Mouse (Mus musculus) kidney, embryonic 16.5 days (tissue): ENCODE measurements at regions not wholly inside any gene's neighbourhood (a gene's known extent, or its start where the extent isn't known, plus 50 kb on each side); places are given as distances from the start of the nearest gene placed in this dataset.

Source experiments
- ATAC-seq: fragments of 200-750 bp; cut with Nextera tagmentation; 2 replicates; pipeline ENCODE4 v1.8.0; 2017; ENCODE audit warnings: moderate TSS enrichment; ENCODE audit not compliant: low FRiP score, low TSS enrichment
- H3K27ac ChIP-seq: fragments of 300-500 bp; sonication (generic); 2 replicates; pipeline ENCODE4 v1.5.1; 2014; ENCODE audit warnings: low read length
- H3K27me3 ChIP-seq: fragments of 300-500 bp; sonication (generic); 2 replicates; pipeline ENCODE4 v1.6.1; 2014; ENCODE audit warnings: low read length, control low read depth, mixed read lengths; ENCODE audit not compliant: insufficient read depth
- H3K36me3 ChIP-seq: fragments of 300-500 bp; sonication (generic); 2 replicates; pipeline ENCODE4 v1.6.1; 2014; ENCODE audit warnings: low read length, control low read depth, mixed read lengths; ENCODE audit not compliant: insufficient read depth
- H3K4me1 ChIP-seq: fragments of 300-500 bp; sonication (generic); 2 replicates; pipeline ENCODE4 v1.6.1; 2014; ENCODE audit warnings: low read length, control low read depth, mixed read lengths; ENCODE audit not compliant: insufficient read depth
- H3K4me2 ChIP-seq: fragments of 300-500 bp; sonication (generic); replicated peaks from 2 replicates; pipeline ENCODE4 v1.6.1; 2014; ENCODE audit warnings: low read depth, low read length
- H3K4me3 ChIP-seq: fragments of 300-500 bp; sonication (generic); 2 replicates; pipeline ENCODE4 v1.5.1; 2014; ENCODE audit warnings: mild to moderate bottlenecking, low read length
- H3K9ac ChIP-seq: fragments of 300-500 bp; sonication (generic); replicated peaks from 2 replicates; pipeline ENCODE4 v1.6.1; 2014; ENCODE audit warnings: low read length
- H3K9me3 ChIP-seq: fragments of 300-500 bp; sonication (generic); 2 replicates; pipeline ENCODE4 v1.6.1; 2016; ENCODE audit warnings: low read length, control low read depth
- WGBS: fragments of 180-500 bp; shearing (Covaris S2); extraction: QIAGEN DNeasy Blood & Tissue Kit; methylation state at CpG from one replicate; pipeline ENCODE4 v1.1.7; 2014; 5-methylcytosine and 5-hydroxymethylcytosine counted together

DNA sequence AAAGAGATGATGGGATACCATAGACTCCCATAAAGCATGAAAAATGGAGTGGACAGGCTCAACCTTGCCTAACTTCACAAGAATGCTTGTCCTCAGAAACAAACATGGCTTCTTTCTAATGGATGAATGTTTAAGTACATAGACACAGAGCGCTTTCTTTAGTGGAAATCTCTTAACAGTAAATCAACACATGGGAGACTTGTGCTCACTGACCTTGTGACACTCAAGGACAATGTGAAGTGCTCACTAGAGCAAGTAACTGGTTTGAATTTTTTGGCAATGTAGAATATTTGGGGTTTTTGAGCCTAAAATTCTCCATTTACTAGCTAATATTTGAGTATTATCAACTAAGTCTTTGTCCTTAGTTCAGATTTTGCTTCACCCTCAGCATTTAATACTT, 88.0 kb downstream of the Tent5c start:
- Histone ChIP-seq H3K27me3 (no peaks in the 10 kb centered on the region), H3K4me1 (no peaks in the 10 kb centered on the region), H3K4me3 (no peak overlapping the region), H3K9me3 (no peaks in the 10 kb centered on the region), H3K27ac (no peak overlapping the region), H3K36me3 (no peaks in the 10 kb centered on the region), H3K9ac (no peak overlapping the region), H3K4me2 (no peak overlapping the region)
- ATAC-seq, result no peak
- 67% methylated on average over 1 of the region's 1 CpGs for WGBS

DNA sequence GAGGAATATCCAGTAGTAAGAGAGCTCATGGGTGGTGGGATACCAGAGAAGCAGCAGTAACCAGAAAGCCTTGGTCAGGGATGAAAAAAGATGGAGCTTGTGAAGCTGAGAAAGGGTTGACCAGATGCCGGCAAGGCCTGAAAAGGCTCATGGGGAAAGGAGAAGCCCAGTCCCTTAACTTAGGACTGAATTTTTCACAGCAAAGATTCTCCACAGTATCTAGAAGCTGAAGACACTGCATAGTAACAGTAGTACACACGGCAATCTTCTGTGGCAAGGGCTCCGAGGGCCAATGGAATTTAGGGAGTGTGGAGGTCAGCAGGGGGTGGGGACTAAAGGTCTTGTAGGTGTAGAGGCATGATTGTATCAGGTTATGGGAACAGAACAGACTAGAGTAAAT, 91.6 kb downstream of the Tent5c start:
- H3K36me3 ChIP-seq, result no peaks in the 10 kb centered on the region
- H3K27me3 ChIP-seq, result no peaks in the 10 kb centered on the region
- no peak overlapping the region for H3K4me3 ChIP-seq
- H3K9me3 ChIP-seq, result no peaks in the 10 kb centered on the region
- no peak for ATAC-seq
- H3K27ac ChIP-seq, result no peak overlapping the region
- 72% methylated on average over 3 of the region's 3 CpGs for WGBS
- peaks cover 16% of the 10 kb centered on the region for H3K4me1 ChIP-seq
- H3K9ac ChIP-seq, result no peak overlapping the region
- no peak overlapping the region for H3K4me2 ChIP-seq

DNA sequence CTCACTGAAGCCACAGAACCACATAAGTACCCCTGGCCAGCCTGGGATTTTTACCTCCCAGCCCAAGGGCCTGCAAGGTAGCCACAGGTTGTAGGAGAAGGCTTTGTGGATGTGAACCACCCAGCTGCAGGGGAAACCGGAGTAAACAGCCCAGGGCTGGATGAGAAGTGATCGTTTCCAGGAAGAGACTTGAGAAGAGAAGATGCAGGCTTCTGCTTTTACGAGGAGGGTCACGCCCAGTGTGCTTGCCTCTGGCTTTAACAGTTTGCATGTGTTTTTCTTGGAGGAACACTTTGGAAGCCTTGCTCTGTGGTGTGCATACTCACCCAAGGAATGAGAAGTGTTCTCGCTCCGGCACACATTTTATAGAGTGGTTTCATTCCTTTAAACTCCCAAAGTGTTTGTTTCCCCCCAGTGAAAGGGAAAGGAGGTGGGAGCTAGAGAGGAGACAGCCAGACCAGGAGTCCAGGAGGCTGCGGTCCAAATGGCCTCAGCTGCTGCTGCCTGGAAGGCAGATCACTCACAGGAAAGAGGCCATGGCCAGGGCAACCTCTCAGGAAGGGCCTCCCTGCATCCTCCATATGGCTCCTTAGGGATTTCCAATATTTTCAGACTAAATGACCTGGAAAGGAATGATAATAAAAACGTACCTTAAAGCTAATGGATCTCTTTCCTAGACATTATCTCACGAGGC, 94.1 kb downstream of the Tent5c start:
- Histone ChIP-seq H3K27ac (peak overlapping the region; percentile 68; the same call in 1 of the 2 replicates), H3K27me3 (no peaks in the 10 kb centered on the region), H3K36me3 (no peaks in the 10 kb centered on the region), H3K9me3 (no peaks in the 10 kb centered on the region), H3K9ac (0 out of 2 replicates have a peak overlapping the region, but pooled peaks have one; percentile 10), H3K4me1 (peaks cover 16% of the 10 kb centered on the region), H3K4me3 (no peak overlapping the region), H3K4me2 (peak overlapping the region; percentile 29)
- WGBS, result 8% methylated on average over 9 of the region's 9 CpGs
- peak; percentile 46 for ATAC-seq

DNA sequence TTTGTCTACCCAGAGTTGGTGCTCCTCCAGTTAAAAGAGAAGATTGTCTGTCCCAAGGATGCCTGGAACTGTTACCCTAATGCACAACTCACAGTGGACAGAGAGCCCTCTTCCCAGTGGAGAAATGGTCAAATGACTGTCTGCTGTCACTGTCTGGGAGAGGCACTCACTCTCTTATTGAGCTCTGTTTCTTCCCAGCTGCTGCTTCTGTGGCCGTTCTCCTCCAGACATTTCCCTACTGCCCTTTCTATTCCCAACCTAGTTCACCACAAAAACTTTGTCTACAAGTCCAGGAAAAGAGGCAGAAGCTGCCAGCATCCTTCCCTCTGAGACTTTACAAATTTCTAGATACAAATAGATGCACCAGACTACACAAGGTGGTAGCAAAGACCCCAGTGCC, 95.2 kb downstream of the Tent5c start:
- Histone ChIP-seq H3K4me3 (no peak overlapping the region), H3K27ac (no peak overlapping the region), H3K4me2 (no peak overlapping the region), H3K27me3 (no peaks in the 10 kb centered on the region), H3K9me3 (no peaks in the 10 kb centered on the region), H3K9ac (no peak overlapping the region), H3K4me1 (peaks cover 16% of the 10 kb centered on the region), H3K36me3 (no peaks in the 10 kb centered on the region)
- ATAC-seq, result no peak
- WGBS, result 74% methylated on average over 1 of the region's 1 CpGs

DNA sequence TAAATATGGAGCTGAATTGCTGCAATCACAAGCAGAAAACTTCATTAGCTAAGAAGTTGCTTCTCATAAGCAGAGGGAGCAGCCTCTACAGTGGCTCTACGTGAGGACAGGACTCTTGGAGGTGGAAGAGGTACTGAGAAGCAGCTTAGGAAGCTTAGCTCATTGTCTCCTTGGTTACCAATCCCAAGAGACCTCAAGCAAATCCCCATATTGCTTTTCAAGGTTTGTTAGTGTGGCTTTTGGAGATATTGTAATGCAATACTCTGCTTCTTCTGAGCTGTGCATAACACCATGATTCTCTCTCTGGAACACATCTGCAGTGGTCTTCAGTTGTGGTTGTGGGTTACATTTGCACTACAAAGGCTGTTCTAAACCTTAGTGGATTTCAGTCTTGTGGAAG, 106.9 kb downstream of the Tent5c start:
- ATAC-seq, result no peak
- no peaks in the 10 kb centered on the region for H3K4me1 ChIP-seq
- no peak overlapping the region for H3K4me3 ChIP-seq
- no peaks in the 10 kb centered on the region for H3K9me3 ChIP-seq
- no peaks in the 10 kb centered on the region for H3K27me3 ChIP-seq
- no peak overlapping the region for H3K4me2 ChIP-seq
- H3K36me3 ChIP-seq, result no peaks in the 10 kb centered on the region
- no peak overlapping the region for H3K27ac ChIP-seq
- H3K9ac ChIP-seq, result no peak overlapping the region
- 72% methylated on average over 1 of the region's 1 CpGs for WGBS

GRCm38 (mm10) chr3:100381363-100381762, 107.8 kb downstream of the Tent5c start:
- Histone ChIP-seq H3K9me3 (no peaks in the 10 kb centered on the region), H3K4me2 (no peak overlapping the region), H3K4me1 (no peaks in the 10 kb centered on the region), H3K27ac (peak overlapping the region; percentile 53; the same call in 1 of the 2 replicates), H3K4me3 (no peak overlapping the region), H3K27me3 (no peaks in the 10 kb centered on the region), H3K36me3 (no peaks in the 10 kb centered on the region), H3K9ac (no peak overlapping the region)
- peak; percentile 76; the same call in 1 of the 2 replicates for ATAC-seq
- 76% methylated on average over 2 of the region's 2 CpGs for WGBS

DNA sequence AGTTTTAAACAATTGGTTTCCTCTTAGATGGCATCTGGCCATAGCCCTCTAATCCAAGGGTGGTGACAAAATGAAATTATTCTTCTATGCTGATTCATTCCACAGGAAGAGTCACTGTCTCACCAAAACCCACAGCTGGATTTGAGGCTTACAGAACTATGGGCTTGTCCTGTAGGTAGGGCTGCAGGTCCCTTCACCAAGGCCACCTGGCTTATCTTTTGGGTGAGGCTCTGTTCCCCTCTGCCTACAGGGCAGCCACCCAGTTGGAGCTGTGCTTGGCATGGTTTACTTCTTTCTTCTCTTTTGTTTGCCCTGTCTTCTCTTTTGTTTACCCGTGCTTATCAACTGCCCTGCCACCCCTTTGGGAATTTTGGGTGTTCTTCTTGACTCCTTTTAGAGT, 113.0 kb downstream of the Tent5c start:
- no peak overlapping the region for H3K9ac ChIP-seq
- no peak for ATAC-seq
- H3K36me3 ChIP-seq, result no peaks in the 10 kb centered on the region
- H3K4me2 ChIP-seq, result no peak overlapping the region
- H3K4me1 ChIP-seq, result no peaks in the 10 kb centered on the region
- H3K9me3 ChIP-seq, result no peaks in the 10 kb centered on the region
- WGBS, result 78% methylated on average over 1 of the region's 1 CpGs
- H3K27me3 ChIP-seq, result no peaks in the 10 kb centered on the region
- H3K4me3 ChIP-seq, result no peak overlapping the region
- no peak overlapping the region for H3K27ac ChIP-seq

DNA sequence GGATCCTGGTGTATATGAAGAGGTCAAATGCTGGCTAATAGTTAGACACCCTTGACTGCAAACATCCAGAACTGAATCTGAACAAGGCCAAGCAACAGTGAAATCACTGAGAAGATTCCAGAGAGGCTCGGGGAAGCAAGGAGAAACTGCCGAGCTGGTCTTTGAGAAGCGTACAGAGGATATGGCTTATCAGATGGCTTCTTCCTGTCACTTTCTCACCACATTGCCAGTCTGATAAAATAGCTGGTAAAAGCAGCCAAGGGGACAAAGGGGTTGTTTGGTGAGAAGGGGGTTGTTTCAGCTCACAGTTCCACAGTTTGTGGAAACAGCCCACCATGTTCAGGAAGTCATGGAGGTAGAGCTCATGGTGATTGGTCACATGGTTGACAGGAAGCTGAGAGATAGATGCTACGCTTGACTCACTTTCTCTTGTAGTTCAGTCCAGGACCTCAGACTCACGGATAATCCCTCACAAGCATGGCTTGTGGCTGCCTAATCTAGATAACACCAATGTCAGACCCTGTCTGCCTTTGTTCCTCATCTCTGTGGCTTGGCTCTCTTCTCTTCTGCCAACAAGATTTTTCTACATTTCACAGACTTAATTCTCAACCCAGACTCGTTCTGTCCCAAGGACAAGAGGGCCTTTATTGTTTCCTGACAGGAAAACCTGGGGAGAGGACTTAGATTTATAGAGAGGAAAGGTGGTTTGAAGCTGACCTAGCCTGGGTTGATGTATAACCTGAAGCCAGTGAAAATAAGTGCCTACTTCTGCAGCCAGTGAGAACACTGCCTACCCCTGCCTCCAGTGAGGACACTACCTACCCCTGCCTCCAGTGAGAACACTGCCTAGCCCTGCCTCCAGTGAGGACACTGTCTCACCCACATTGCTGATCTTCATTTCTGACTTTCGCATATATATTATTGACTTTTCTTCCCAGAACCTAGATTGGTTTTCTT, 122.0 kb downstream of the Tent5c start:
- no peak overlapping the region for H3K9ac ChIP-seq
- 60% methylated on average over 7 of the region's 7 CpGs for WGBS
- ATAC-seq, result peak; percentile 88

DNA sequence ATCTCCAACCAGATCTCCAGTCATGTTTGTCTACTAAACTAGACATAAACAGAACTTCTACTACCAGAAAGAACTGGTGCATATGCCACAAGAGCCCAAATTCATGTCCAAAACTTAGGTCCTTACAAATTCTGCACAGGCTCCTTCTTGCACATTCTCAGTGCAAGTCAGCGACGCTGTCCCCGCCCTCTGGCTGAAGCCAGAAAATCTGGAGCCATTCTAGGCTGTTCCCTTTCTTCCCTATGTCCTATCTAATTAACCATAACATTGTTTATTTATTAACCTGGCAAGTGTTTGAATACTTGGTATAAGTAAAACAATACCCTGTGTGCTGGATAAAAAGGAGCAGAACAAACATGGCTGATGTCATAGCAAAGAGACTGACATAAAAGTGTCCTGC, 122.7 kb downstream of the Tent5c start:
- no peaks in the 10 kb centered on the region for H3K9me3 ChIP-seq
- peak overlapping the region; percentile 28; the same call in 1 of the 2 replicates for H3K27ac ChIP-seq
- no peaks in the 10 kb centered on the region for H3K36me3 ChIP-seq
- no peaks in the 10 kb centered on the region for H3K27me3 ChIP-seq
- H3K4me2 ChIP-seq, result no peak overlapping the region
- peaks cover 14% of the 10 kb centered on the region for H3K4me1 ChIP-seq
- H3K4me3 ChIP-seq, result no peak overlapping the region
- 81% methylated on average over 3 of the region's 3 CpGs for WGBS
- ATAC-seq, result peak; percentile 72; the same call in 1 of the 2 replicates
- no peak overlapping the region for H3K9ac ChIP-seq

More for the DNA sequence above, 122.0 kb downstream of the Tent5c start:
- Histone ChIP-seq H3K9me3 (no peaks in the 10 kb centered on the region), H3K4me2 (no peak overlapping the region), H3K4me3 (no peak overlapping the region), H3K27me3 (no peaks in the 10 kb centered on the region), H3K27ac (peak overlapping the region; percentile 78), H3K36me3 (no peaks in the 10 kb centered on the region), H3K4me1 (peaks cover 14% of the 10 kb centered on the region)
